Mouse (Mus musculus) G1E (cell line): Measurements from ENCODE around the gene Sel1l3. TPM values are rescaled to one million over a fixed set of nuclear protein-coding genes. Genes with fewer than 3 reads are reported as not detected.

ENCODE experiments used
- ATAC-seq: 2 replicates; pipeline ENCODE4 v1.8.0; 2016; ENCODE audit warnings: mild to moderate bottlenecking; ENCODE audit not compliant: insufficient number of reproducible peaks, poor library complexity, low FRiP score, severe bottlenecking; ENCODE audit errors: extremely low read depth
- DNase-seq: peaks from one replicate; pipeline ENCODE4 v3.0.0; 2012; ENCODE audit warnings: low spot score
- H3K27me3 ChIP-seq: 2 replicates; pipeline ENCODE4 v1.6.1; 2012; ENCODE audit warnings: mild to moderate bottlenecking, low read length, inconsistent platforms; ENCODE audit not compliant: insufficient read depth
- H3K36me3 ChIP-seq: replicated peaks from 2 replicates; pipeline ENCODE3; 2012; ENCODE audit warnings: mild to moderate bottlenecking, inconsistent platforms
- H3K4me1 ChIP-seq: 2 replicates; pipeline ENCODE4 v1.6.1; 2012; ENCODE audit warnings: low read depth, low read length, inconsistent platforms, mixed read lengths; ENCODE audit not compliant: insufficient read depth
- H3K4me3 ChIP-seq: 2 replicates; pipeline ENCODE4 v1.5.1; 2012; ENCODE audit warnings: low read depth, mild to moderate bottlenecking, inconsistent platforms, low read length, moderate library complexity, mixed read lengths
- H3K9me3 ChIP-seq: replicated peaks from 2 replicates; pipeline ENCODE4 v1.6.1; 2012; ENCODE audit warnings: inconsistent platforms
- CTCF ChIP-seq: IDR thresholded peaks from 2 replicates; pipeline ENCODE4 v1.5.1; 2012; ENCODE audit warnings: low read depth, low read length, inconsistent platforms, mixed read lengths
- GATA1 ChIP-seq: IDR thresholded peaks from 2 replicates; pipeline ENCODE4 v1.6.1; 2012; ENCODE audit warnings: borderline replicate concordance, low read length, inconsistent platforms, mixed read lengths
- GATA2 ChIP-seq: IDR thresholded peaks from 2 replicates; pipeline ENCODE4 v1.6.1; 2012; ENCODE audit warnings: low read depth, low read length, inconsistent platforms, borderline replicate concordance
- POLR2AphosphoS5 ChIP-seq: IDR thresholded peaks from 2 replicates; pipeline ENCODE4 v1.6.1; 2012; ENCODE audit warnings: low read depth, low read length, inconsistent platforms; ENCODE audit not compliant: insufficient replicate concordance
- TAL1 ChIP-seq: conservative IDR thresholded peaks from 2 replicates; pipeline ENCODE4 v1.6.1; 2012; ENCODE audit warnings: low read depth, low read length, inconsistent platforms, mixed read lengths
- polyA plus RNA-seq: library from polyadenylated mRNA; stranded (reverse); fragments of >175 nt; gene quantifications from 2 replicates; pipeline ENCODE4 v1.2.3, GENCODE M21; 2012
- total RNA-seq, 2 experiments: library from RNA; stranded (forward) in 1 of 2; stranded (reverse) in 1 of 2; fragments of 200-1000 nt in 1 of 2; fragments of >200 nt in 1 of 2; fragmentation: Nextera tagmentation in 1 of 2; gene quantifications; 2 replicates each; pipeline ENCODE4 v1.2.3; 2014 to 2017

The Sel1l3 gene
- total and polyA plus RNA-seq, 3 experiments: 0.44 TPM; not detected in 2

DNA sequence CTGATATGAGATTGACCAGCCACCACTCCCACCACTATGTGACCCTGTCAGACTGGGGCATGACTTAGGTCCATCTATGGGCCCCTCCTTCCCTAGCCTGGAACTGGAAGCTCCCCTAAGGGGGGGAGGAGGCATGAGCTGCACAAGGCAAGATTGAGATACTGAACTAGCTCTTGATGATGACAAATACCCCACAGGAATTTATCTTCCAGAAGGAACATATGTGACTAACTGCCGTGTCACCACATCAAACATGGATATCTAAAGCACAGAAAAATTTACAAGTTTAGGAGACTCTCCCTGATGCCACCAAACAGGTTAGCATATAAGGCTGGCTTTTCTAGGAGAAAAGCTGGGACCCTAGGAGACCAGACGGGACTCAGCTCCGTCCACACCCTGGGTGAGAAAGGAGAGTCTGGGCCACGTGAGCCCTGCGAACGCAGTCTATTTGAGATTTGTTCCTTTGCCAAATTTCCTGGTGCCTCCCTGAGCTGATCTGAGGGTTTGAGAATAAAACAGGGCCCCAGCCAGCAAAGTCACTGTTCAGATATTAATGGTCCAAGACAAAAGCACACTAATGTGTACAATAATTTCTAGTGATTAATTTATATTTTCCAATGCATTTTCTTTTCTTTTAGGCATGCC lies 42.0 kb downstream of the Sel1l3 start:
- Histone ChIP-seq H3K4me3 (no peak overlapping the region), H3K27me3 (no peaks in the 10 kb centered on the region), H3K4me1 (no peaks in the 10 kb centered on the region), H3K36me3 (no peaks in the 10 kb centered on the region), H3K9me3 (peaks cover 28% of the 10 kb centered on the region)
- no peak for ATAC-seq
- TF ChIP-seq GATA1 (no peak), GATA2 (no peak), TAL1 (no peak), POLR2AphosphoS5 (no peak), CTCF (no peak)
- DNase-seq: no peak

DNA sequence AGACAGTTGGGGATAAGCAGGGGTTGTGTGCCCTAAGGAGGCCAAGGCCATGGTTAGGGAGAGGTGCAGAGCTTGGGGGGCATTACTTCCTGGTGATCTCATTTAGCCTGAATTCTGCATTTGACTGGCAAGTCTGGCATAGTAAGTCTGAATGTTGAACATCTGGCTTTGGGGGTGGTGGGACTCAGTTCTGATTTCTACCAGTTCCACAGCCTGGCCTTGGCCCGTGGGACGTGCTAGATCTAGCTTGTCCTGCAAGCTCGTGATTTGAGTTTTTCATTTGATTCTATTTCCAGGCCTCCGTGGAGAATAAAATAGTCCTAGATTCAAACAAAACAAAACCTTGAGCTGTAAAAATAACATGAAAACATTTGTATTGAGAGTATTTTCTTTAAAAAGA lies 46.2 kb downstream of the Sel1l3 start:
- ATAC-seq (no peak), DNase-seq (no peak)
- Histone ChIP-seq H3K36me3 (no peaks in the 10 kb centered on the region), H3K4me3 (no peak overlapping the region), H3K27me3 (no peaks in the 10 kb centered on the region), H3K9me3 (peaks cover 36% of the 10 kb centered on the region), H3K4me1 (no peaks in the 10 kb centered on the region)
- TF ChIP-seq TAL1 (no peak), POLR2AphosphoS5 (no peak), GATA2 (no peak), CTCF (no peak), GATA1 (no peak)

DNA sequence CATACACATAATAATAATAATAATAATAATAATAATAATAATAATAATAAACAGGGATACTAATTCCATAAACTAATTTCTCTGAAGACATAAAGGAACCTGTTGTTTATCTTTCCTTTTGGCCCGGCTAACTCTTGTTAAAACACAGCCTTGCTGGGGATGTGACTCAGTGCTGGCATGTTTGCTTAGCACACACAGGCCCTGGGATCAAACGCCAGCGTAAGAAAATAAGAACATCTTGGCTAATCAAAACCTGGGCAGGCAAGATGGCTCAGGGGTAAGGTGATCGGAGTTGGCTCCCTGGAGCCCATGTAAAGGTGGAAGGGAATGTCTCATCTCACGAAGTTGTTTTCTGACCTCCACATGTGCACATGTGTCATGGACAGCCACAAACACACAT lies 48.1 kb downstream of the Sel1l3 start:
- H3K27me3 ChIP-seq: no peaks in the 10 kb centered on the region
- H3K9me3 ChIP-seq: peaks cover 39% of the 10 kb centered on the region
- ATAC-seq (no peak), DNase-seq (no peak)
- no peaks in the 10 kb centered on the region for H3K4me1 ChIP-seq
- no peak for TF ChIP-seq POLR2AphosphoS5
- TF ChIP-seq CTCF: no peak
- no peak overlapping the region for H3K4me3 ChIP-seq
- H3K36me3 ChIP-seq: no peaks in the 10 kb centered on the region

GRCm38 (mm10) chr5:53162436-53162835 lies 51.3 kb downstream of the Sel1l3 start:
- peaks cover 23% of the 10 kb centered on the region for H3K9me3 ChIP-seq
- no peaks in the 10 kb centered on the region for H3K27me3 ChIP-seq
- ATAC-seq (no peak), DNase-seq (no peak)
- no peak overlapping the region for H3K4me3 ChIP-seq
- no peaks in the 10 kb centered on the region for H3K4me1 ChIP-seq
- no peaks in the 10 kb centered on the region for H3K36me3 ChIP-seq
- no peak for TF ChIP-seq POLR2AphosphoS5
- no peak for TF ChIP-seq CTCF

- TF ChIP-seq TAL1: no peak
- no peak for TF ChIP-seq POLR2AphosphoS5
- no peak for TF ChIP-seq CTCF
- no peak for TF ChIP-seq GATA2
- no peak for TF ChIP-seq GATA1
- no peak for ATAC-seq
- H3K27me3 ChIP-seq: no peaks in the 10 kb centered on the region
Observed at GRCm38 (mm10) chr5:53161506-53162186, 52.1 kb downstream of the Sel1l3 start.

GRCm38 (mm10) chr5:53160207-53160606 lies 53.5 kb downstream of the Sel1l3 start:
- Histone ChIP-seq H3K4me3 (no peak overlapping the region), H3K36me3 (no peaks in the 10 kb centered on the region), H3K4me1 (no peaks in the 10 kb centered on the region), H3K27me3 (no peaks in the 10 kb centered on the region), H3K9me3 (peaks cover 23% of the 10 kb centered on the region)
- DNase-seq (no peak), ATAC-seq (no peak)
- TF ChIP-seq GATA1 (no peak), GATA2 (no peak), CTCF (no peak), POLR2AphosphoS5 (no peak), TAL1 (no peak)

More at GRCm38 (mm10) chr5:53161506-53162186, 52.1 kb downstream of the Sel1l3 start:
- H3K36me3 ChIP-seq: no peaks in the 10 kb centered on the region
- H3K4me1 ChIP-seq: no peaks in the 10 kb centered on the region
- H3K9me3 ChIP-seq: peaks cover 20% of the 10 kb centered on the region
- no peak for DNase-seq
- H3K4me3 ChIP-seq: no peak overlapping the region
